Mouse (Mus musculus) brain, embryonic 18.5 days (tissue): ENCODE data around the gene Wbp11.

Experiments used
- DNase-seq: peaks from one replicate; pipeline ENCODE4 v3.0.0-alpha.2; 2012; ENCODE audit warnings: low read depth, low spot score

Wbp11 gene

GRCm38 (mm10) chr6:136837323-136837722 is 9.3 kb upstream of the Wbp11 start:
- no peak for DNase-seq

- no peak for DNase-seq
These were observed 7.3 kb upstream of the Wbp11 start, which contains the start of gene Smco3 for GRCm38 (mm10) chr6:136835352-136835751. Gene Smco3 (minus strand): TSS chr6:136835452.

- DNase-seq: no peak
These were observed 3.7 kb upstream of the Wbp11 start for GRCm38 (mm10) chr6:136831712-136832111.

GRCm38 (mm10) chr6:136828681-136829080 is 648 bp upstream of the Wbp11 start:
- DNase-seq: no peak

- no peak for DNase-seq
These were observed 535 bp downstream of the Wbp11 start, which contains the start of gene BC049715 for GRCm38 (mm10) chr6:136827516-136827880. Gene BC049715 (plus strand): TSS chr6:136827626.

GRCm38 (mm10) chr6:136827116-136827515 is 917 bp downstream of the Wbp11 start:
- no peak for DNase-seq

GRCm38 (mm10) chr6:136824987-136825386 is 3.0 kb downstream of the Wbp11 start:
- no peak for DNase-seq

GRCm38 (mm10) chr6:136821086-136821485 is 6.9 kb downstream of the Wbp11 start:
- DNase-seq: no peak

- DNase-seq: no peak
These were observed 7.7 kb downstream of the Wbp11 start for GRCm38 (mm10) chr6:136820381-136820780.

- no peak for DNase-seq
These were observed 10.5 kb downstream of the Wbp11 start for GRCm38 (mm10) chr6:136817549-136817948.

- no peak for DNase-seq
These were observed 11.2 kb downstream of the Wbp11 start for GRCm38 (mm10) chr6:136816826-136817225.

GRCm38 (mm10) chr6:136815381-136815780 is 12.7 kb downstream of the Wbp11 start:
- no peak for DNase-seq

- DNase-seq: no peak
These were observed 14.9 kb downstream of the Wbp11 start for GRCm38 (mm10) chr6:136813117-136813516.

- DNase-seq: no peak
These were observed 16.8 kb downstream of the Wbp11 start for GRCm38 (mm10) chr6:136811196-136811595.

- DNase-seq: no peak
These were observed 18.4 kb downstream of the Wbp11 start for GRCm38 (mm10) chr6:136809673-136810072.

GRCm38 (mm10) chr6:136809077-136809476 is 19.0 kb downstream of the Wbp11 start:
- DNase-seq: no peak

GRCm38 (mm10) chr6:136808631-136809046 is 19.4 kb downstream of the Wbp11 start:
- DNase-seq: no peak

GRCm38 (mm10) chr6:136808014-136808417 is 20.0 kb downstream of the Wbp11 start, which contains the start of gene H2afj:
Gene H2afj (plus strand): TSS chr6:136808244.
- DNase-seq: peak; percentile 87

GRCm38 (mm10) chr6:136807395-136808013 is 20.5 kb downstream of the Wbp11 start:
- DNase-seq: no peak

- DNase-seq: no peak
These were observed 21.2 kb downstream of the Wbp11 start for GRCm38 (mm10) chr6:136806819-136807218.

GRCm38 (mm10) chr6:136805409-136805775 is 22.6 kb downstream of the Wbp11 start:
- DNase-seq: no peak

GRCm38 (mm10) chr6:136804705-136805408 is 23.2 kb downstream of the Wbp11 start:
- no peak for DNase-seq
